Mouse (Mus musculus) midbrain, postnatal 0 days (tissue): ENCODE measurements at regions not wholly inside any gene's neighbourhood (a gene's known extent, or its start where the extent isn't known, plus 50 kb on each side); places are given as distances from the start of the nearest gene placed in this dataset.
A peak's percentile ranks its signal among the peaks of the same experiment; 100 is the strongest.

Experiments
- ATAC-seq: fragments of 200-750 bp; cut with Nextera tagmentation; 2 replicates; pipeline ENCODE4 v1.8.0; 2017; ENCODE audit warnings: moderate number of reproducible peaks, mild to moderate bottlenecking, moderate TSS enrichment, moderate library complexity; ENCODE audit not compliant: low FRiP score
- DNase-seq: peaks from one replicate; pipeline ENCODE4 v3.0.0-alpha.2; 2015; ENCODE audit warnings: low spot score
- H3K27ac ChIP-seq: fragments of 300-500 bp; sonication (generic); 2 replicates; pipeline ENCODE4 v1.5.1; 2014; ENCODE audit warnings: low read depth, mild to moderate bottlenecking, low read length, mixed read lengths
- H3K27me3 ChIP-seq: fragments of 300-500 bp; sonication (generic); 2 replicates; pipeline ENCODE4 v1.6.1; 2014; ENCODE audit warnings: low read length, control low read depth, mixed read lengths; ENCODE audit not compliant: insufficient read depth
- H3K36me3 ChIP-seq: fragments of 300-500 bp; sonication (generic); 2 replicates; pipeline ENCODE4 v1.6.1; 2014; ENCODE audit warnings: low read length, control low read depth, mixed read lengths; ENCODE audit not compliant: insufficient read depth
- H3K4me1 ChIP-seq: fragments of 300-500 bp; sonication (generic); 2 replicates; pipeline ENCODE4 v1.6.1; 2014; ENCODE audit warnings: mild to moderate bottlenecking, control low read depth, antibody characterized with exemption, low read length, mixed read lengths; ENCODE audit not compliant: insufficient read depth
- H3K4me2 ChIP-seq: fragments of 300-500 bp; sonication (generic); 2 replicates; pipeline ENCODE4 v1.6.1; 2014; ENCODE audit warnings: low read depth, mild to moderate bottlenecking, low read length, mixed read lengths; ENCODE audit not compliant: poor library complexity, severe bottlenecking
- H3K4me3 ChIP-seq: fragments of 300-500 bp; sonication (generic); 2 replicates; pipeline ENCODE4 v1.5.1; 2014; ENCODE audit warnings: low read depth, mild to moderate bottlenecking, low read length, moderate library complexity
- H3K9ac ChIP-seq: fragments of 300-500 bp; sonication (generic); replicated peaks from 2 replicates; pipeline ENCODE4 v1.6.1; 2014; ENCODE audit warnings: mild to moderate bottlenecking, low read length, moderate library complexity, mixed read lengths; ENCODE audit not compliant: poor library complexity, severe bottlenecking
- H3K9me3 ChIP-seq: fragments of 300-500 bp; sonication (generic); 2 replicates; pipeline ENCODE4 v1.6.1; 2016; ENCODE audit warnings: low read length, control low read depth
- CTCF ChIP-seq: IDR thresholded peaks from 2 replicates; pipeline ENCODE4 v1.5.1; 2016; ENCODE audit warnings: antibody characterized with exemption, mild to moderate bottlenecking
- WGBS: fragments of 180-500 bp; shearing (Covaris S2); extraction: QIAGEN DNeasy Blood & Tissue Kit; methylation state at CpG from one replicate; pipeline ENCODE4 v1.1.7; 2014; 5-methylcytosine and 5-hydroxymethylcytosine counted together

GRCm38 (mm10) chr11:112925140-112925539 is 143.1 kb downstream of the Sox9 start:
- no peak for TF ChIP-seq CTCF
- 60% methylated on average over 6 of the region's 6 CpGs for WGBS

GRCm38 (mm10) chr11:112926330-112927025 is 144.5 kb downstream of the Sox9 start:
- Histone ChIP-seq H3K27ac (no peak overlapping the region), H3K27me3 (no peaks in the 10 kb centered on the region), H3K9ac (no peak overlapping the region), H3K36me3 (no peaks in the 10 kb centered on the region), H3K4me1 (no peaks in the 10 kb centered on the region), H3K4me2 (no peak overlapping the region), H3K4me3 (no peak overlapping the region), H3K9me3 (no peaks in the 10 kb centered on the region)
- peak; percentile 68 for DNase-seq
- TF ChIP-seq CTCF, result no peak
- ATAC-seq, result no peak
- 67% methylated on average over 19 of the region's 19 CpGs for WGBS

More at GRCm38 (mm10) chr11:112925140-112925539, 143.1 kb downstream of the Sox9 start:
- Histone ChIP-seq H3K4me1 (no peaks in the 10 kb centered on the region), H3K9ac (no peak overlapping the region), H3K4me3 (no peak overlapping the region), H3K27me3 (no peaks in the 10 kb centered on the region), H3K36me3 (no peaks in the 10 kb centered on the region), H3K4me2 (no peak overlapping the region), H3K27ac (no peak overlapping the region), H3K9me3 (no peaks in the 10 kb centered on the region)
- ATAC-seq (no peak), DNase-seq (peak; percentile 32)

- DNase-seq (no peak), ATAC-seq (no peak)
- Histone ChIP-seq H3K9me3 (no peaks in the 10 kb centered on the region), H3K4me1 (no peaks in the 10 kb centered on the region), H3K9ac (no peak overlapping the region), H3K4me2 (no peak overlapping the region), H3K27ac (no peak overlapping the region), H3K4me3 (no peak overlapping the region), H3K27me3 (no peaks in the 10 kb centered on the region), H3K36me3 (no peaks in the 10 kb centered on the region)
- no peak for TF ChIP-seq CTCF
- WGBS, result 82% methylated on average over 10 of the region's 10 CpGs
Measured at GRCm38 (mm10) chr11:112930186-112930808, 148.3 kb downstream of the Sox9 start.

- Histone ChIP-seq H3K4me3 (no peak overlapping the region), H3K4me2 (no peak overlapping the region), H3K27me3 (no peaks in the 10 kb centered on the region), H3K4me1 (no peaks in the 10 kb centered on the region), H3K9me3 (no peaks in the 10 kb centered on the region), H3K36me3 (no peaks in the 10 kb centered on the region), H3K27ac (no peak overlapping the region), H3K9ac (no peak overlapping the region)
- ATAC-seq, result no peak
- no peak for DNase-seq
- TF ChIP-seq CTCF, result no peak
- WGBS, result 91% methylated on average over 10 of the region's 10 CpGs
Measured at GRCm38 (mm10) chr11:112938035-112938434, 156.0 kb downstream of the Sox9 start.

GRCm38 (mm10) chr11:112951421-112951820 is 169.4 kb downstream of the Sox9 start:
- no peak overlapping the region for H3K27ac ChIP-seq
- H3K9me3 ChIP-seq, result no peaks in the 10 kb centered on the region
- TF ChIP-seq CTCF, result no peak
- H3K36me3 ChIP-seq, result no peaks in the 10 kb centered on the region
- DNase-seq (no peak), ATAC-seq (no peak)
- no peaks in the 10 kb centered on the region for H3K27me3 ChIP-seq
- H3K4me3 ChIP-seq, result no peak overlapping the region
- no peak overlapping the region for H3K9ac ChIP-seq
- H3K4me1 ChIP-seq, result no peaks in the 10 kb centered on the region
- no peak overlapping the region for H3K4me2 ChIP-seq
- WGBS, result 69% methylated on average over 4 of the region's 4 CpGs

- WGBS, result 64% methylated on average over 10 of the region's 10 CpGs
- no peaks in the 10 kb centered on the region for H3K4me1 ChIP-seq
- no peak for DNase-seq
- no peak for TF ChIP-seq CTCF
- H3K36me3 ChIP-seq, result no peaks in the 10 kb centered on the region
- no peak overlapping the region for H3K9ac ChIP-seq
- H3K4me2 ChIP-seq, result no peak overlapping the region
- H3K9me3 ChIP-seq, result no peaks in the 10 kb centered on the region
- H3K27me3 ChIP-seq, result no peaks in the 10 kb centered on the region
- no peak overlapping the region for H3K27ac ChIP-seq
- ATAC-seq, result no peak
- no peak overlapping the region for H3K4me3 ChIP-seq
Measured at GRCm38 (mm10) chr11:112952356-112952755, 170.3 kb downstream of the Sox9 start.
